Mouse (Mus musculus) small intestine, adult 2 months (tissue): ENCODE measurements around the gene AY761184.
"Not testable (repeated sequence)": the region's sequence is repeated elsewhere in the genome, so short reads cannot be mapped to it uniquely, and the experiment has no call there.

Source experiments
- CTCF ChIP-seq: fragments of 200-500 bp; IDR thresholded peaks from 2 replicates; pipeline ENCODE4 v1.5.1; 2012; ENCODE audit warnings: low read depth, mild to moderate bottlenecking, control low read depth, inconsistent platforms, low read length, moderate library complexity, mixed read lengths; ENCODE audit not compliant: insufficient replicate concordance, insufficient read length; ENCODE audit errors: extremely low read depth
- POLR2A ChIP-seq: fragments of 200-500 bp; IDR thresholded peaks from 2 replicates; pipeline ENCODE4 v1.6.1; 2012; ENCODE audit warnings: low read depth, mild to moderate bottlenecking, control low read depth, inconsistent platforms, low read length, moderate library complexity

- not testable (repeated sequence) for TF ChIP-seq POLR2A, CTCF
Observed at GRCm38 (mm10) chr8:21655480-21655879, 48.0 kb downstream of the AY761184 start, which contains the start of gene Defa17.
